Mouse (Mus musculus) heart, postnatal 4 days (tissue): ENCODE data around the gene Abcg2. TPM values are rescaled to one million over a fixed set of nuclear protein-coding genes. Genes with fewer than 3 reads are reported as not detected.

Source experiments
- total RNA-seq, 2 experiments: library from RNA; stranded (reverse); gene quantifications; 2 replicates each; pipeline ENCODE4 v1.2.3; 2021

Gene Abcg2
- total RNA-seq, 2 experiments from 2014 or later = 42.0 to 51.8 TPM

Other genes with a start within 250 kb of the Abcg2 start
- gene Vmn1r30, start 141.1 kb upstream of the Abcg2 start, total RNA-seq = not detected
- gene Vmn1r31, start 109.2 kb upstream of the Abcg2 start, total RNA-seq = not detected
- gene Herc3, start 246.9 kb downstream of the Abcg2 start, total RNA-seq = 100 to 1,000 TPM; 116 to 127 TPM